Mouse (Mus musculus): Measurements from ENCODE around the gene Hes7.

Hes7 gene

DNA sequence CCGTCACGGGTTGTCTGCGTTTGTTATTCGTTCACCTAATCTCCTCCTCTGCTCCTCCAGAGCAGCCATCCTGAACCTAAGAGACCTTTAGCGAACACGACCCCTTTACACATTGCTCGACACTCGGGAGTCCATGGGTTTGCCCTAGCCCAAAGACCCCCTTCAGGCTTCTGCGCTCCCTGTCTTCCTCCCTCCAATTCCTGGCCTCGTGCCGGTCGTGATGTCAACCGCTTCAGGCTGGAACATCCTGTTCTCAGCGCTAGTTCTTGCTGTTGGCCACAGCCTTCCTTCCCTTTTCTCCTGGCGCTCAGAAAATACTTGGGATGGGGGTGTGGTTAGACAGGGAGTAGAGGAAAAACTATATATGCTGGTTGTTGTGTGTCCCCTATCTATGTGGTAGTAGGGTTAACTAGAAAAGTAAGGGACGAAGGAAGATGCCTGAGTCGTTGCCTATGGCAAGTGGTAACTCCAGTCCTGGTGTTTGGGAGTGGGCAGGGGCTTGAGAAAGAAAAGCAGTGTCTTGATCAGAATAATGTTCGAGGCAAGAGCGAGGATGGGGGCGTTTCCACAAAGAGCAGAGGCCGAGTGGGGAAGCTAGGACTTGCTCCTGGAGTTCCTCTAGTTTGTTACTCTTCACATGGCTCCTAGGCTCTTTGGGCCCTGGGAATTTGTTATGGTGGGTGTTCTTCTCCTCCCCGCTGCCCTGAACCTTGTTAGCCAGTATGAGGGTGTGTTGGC lies 20.9 kb upstream of the Hes7 start:
- in situ Hi-C loops (cut with MboI; ENCODE audit: unreplicated experiment in 2 of 2) = no loop called here

DNA sequence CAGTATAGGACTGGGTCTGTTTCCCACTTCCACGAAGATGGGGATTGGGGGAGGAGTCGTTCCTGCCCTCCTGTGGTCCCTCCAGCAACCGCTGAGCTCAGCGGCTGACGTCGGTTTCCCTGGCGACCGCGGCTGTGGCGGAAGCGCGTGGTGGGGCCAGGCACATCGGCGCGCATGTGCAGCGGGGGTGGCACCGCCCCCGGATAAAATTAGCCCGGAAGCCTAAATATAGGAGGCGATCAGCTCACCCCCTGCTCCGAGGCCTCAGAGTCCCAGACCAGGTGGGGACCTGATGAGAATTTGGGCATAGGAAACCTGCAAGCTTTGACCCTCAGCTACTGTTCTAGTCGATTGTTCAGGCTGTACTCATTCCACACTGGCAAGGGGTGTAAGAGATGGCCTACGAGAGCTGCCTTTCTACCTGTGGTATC lies 20.3 kb upstream of the Hes7 start:
- in situ Hi-C loops (cut with MboI; ENCODE audit: unreplicated experiment in 2 of 2) = no loop called here

DNA sequence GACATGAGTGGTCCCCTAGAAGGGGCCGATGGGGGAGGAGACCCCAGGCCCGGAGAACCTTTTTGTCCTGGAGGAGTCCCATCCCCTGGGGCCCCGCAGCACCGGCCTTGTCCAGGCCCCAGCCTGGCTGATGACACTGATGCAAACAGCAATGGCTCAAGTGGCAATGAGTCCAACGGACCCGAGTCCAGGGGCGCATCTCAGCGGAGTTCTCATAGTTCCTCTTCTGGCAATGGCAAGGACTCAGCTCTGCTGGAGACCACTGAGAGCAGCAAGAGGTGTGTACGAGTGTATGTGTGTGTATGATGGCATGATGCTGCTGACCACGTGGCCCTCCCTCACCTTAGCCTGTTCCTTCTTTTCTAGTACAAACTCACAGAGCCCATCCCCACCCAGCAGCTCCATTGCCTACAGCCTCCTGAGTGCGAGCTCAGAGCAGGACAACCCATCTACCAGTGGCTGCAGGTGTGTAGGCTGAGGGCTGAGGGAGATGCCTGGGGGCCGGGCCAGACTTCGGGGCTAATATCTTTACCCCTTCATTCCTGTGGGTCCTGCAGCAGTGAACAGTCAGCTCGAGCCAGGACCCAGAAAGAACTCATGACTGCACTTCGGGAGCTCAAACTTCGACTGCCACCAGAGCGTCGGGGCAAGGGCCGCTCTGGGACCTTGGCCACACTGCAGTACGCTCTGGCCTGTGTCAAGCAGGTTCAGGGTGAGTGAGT lies 19.4 kb upstream of the Hes7 start:
- in situ Hi-C loops (cut with MboI; ENCODE audit: unreplicated experiment in 2 of 2) = no loop called here

DNA sequence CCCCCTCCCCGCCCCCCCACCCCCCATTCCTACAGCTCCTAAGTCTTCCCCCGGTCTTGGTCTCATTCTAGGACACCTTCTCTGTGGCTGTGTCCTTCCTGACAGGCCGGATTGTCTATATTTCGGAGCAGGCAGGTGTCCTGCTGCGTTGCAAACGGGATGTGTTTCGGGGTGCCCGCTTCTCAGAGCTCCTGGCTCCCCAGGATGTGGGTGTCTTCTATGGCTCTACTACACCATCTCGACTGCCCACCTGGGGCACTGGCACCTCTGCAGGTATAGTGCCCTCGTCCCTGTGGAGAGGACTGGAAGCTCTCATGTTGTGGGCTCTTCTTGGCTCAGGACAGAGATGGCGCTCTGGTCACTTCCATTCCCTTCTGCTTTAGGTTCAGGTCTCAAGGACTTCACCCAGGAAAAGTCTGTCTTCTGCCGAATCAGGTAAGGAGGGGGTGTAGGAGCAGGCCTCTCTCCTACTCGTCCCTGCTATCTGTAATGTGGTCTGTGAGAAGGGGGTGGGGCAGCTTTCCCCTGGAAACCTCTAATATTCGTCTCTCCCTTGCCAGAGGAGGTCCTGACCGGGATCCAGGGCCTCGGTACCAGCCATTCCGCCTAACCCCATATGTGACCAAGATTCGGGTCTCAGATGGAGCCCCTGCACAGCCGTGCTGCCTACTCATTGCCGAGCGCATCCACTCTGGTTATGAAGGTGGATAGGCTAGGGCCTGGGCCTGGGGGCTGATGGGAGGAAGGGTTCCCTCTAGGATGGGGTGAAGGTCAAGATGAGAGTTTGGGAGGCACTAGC lies 18.4 kb upstream of the Hes7 start:
- in situ Hi-C loops (cut with MboI; ENCODE audit: unreplicated experiment in 2 of 2) = no loop called here

DNA sequence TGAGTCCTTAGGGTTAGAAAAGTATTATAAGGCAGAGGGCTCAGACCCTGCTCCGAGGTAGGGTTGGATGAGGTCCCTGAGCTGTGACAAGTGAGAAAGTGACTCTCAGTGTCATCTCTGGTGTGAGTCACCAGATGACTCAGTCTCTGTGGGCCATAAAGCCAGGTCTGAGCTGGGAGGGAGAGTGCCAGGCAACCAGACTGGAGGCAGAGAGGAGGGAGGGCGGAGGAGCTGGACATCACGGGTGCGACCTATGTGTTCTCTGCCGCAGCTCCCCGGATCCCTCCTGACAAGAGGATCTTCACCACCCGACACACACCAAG lies 17.8 kb upstream of the Hes7 start:
- in situ Hi-C loops (cut with MboI; ENCODE audit: unreplicated experiment in 2 of 2) = no loop called here

DNA sequence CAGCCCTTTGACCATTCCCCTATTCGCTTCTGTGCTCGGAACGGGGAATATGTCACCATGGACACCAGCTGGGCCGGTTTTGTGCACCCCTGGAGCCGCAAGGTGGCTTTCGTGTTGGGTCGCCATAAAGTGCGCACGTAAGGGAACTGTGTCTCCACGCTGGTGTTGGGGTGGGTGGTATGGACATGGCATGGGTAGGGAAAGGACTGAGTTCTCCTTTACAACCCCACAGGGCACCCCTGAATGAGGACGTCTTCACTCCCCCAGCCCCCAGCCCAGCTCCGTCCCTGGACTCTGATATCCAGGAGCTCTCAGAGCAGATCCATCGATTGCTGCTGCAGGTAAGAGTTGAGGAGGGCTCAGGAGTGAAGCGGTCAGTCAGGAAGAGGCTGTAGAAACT lies 17.1 kb upstream of the Hes7 start:
- in situ Hi-C loops (cut with MboI; ENCODE audit: unreplicated experiment in 2 of 2) = no loop called here

DNA sequence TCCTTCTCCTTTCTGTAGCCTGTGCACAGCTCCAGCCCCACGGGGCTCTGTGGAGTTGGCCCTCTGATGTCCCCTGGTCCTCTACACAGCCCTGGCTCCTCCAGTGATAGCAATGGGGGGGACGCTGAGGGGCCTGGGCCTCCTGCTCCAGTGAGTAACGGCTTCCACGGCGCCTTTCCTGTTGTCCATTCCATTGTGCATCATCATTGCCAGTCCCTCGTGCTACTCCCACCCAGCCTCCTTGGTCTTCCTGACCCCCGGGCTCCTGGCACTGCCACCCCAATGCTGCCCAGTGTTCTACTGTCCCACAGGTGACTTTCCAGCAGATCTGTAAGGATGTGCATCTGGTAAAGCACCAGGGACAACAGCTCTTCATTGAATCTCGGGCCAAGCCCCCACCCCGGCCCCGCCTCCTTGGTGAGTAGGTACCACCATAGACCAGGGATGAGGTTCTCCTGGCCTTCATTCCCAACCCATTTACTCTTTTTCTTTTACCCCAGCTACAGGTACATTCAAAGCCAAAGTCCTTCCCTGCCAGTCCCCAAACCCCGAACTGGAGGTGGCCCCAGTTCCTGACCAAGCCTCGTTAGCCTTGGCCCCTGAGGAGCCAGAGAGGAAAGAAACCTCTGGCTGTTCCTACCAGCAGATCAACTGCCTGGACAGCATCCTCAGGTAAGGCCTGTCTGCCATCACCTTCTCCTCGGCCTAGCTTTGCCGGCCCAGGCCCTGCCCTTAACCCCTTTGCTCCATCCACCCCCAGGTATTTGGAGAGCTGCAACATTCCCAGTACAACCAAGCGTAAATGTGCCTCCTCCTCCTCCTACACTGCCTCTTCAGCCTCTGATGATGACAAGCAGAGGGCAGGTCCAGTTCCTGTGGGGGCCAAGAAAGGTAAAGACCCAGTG lies 16.4 kb upstream of the Hes7 start:
- in situ Hi-C loops (cut with MboI; ENCODE audit: unreplicated experiment in 2 of 2) = no loop called here

DNA sequence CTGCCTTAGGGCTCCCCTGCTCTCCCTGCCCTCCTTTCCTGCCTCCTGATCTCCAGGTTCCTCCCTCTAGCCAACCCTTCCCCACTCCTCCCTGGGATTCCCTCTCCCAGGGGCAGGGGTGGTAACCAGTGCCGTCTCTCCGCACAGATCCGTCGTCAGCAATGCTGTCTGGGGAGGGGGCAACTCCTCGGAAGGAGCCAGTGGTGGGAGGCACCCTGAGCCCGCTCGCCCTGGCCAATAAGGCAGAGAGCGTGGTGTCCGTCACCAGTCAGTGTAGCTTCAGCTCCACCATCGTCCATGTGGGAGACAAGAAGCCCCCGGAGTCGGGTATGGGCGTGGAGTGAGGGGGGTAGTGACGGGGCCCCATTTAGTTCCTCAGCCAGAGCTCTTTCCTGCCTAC lies 15.7 kb upstream of the Hes7 start:
- in situ Hi-C loops (cut with MboI; ENCODE audit: unreplicated experiment in 2 of 2) = no loop called here

DNA sequence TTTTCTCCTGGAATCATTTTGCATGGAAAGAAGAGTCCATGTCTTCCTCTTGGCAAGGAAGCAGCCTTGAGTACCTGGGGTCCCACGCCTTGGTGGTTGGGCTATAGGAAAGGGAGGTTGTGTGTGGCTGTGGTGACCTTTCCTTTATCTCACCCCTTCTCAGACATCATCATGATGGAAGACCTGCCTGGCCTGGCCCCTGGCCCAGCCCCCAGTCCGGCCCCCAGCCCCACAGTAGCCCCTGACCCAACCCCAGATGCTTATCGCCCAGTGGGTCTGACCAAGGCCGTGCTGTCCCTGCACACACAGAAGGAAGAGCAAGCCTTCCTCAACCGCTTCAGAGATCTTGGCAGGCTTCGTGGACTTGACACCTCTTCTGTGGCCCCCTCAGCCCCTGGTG lies 15.0 kb upstream of the Hes7 start:
- in situ Hi-C loops (cut with MboI; ENCODE audit: unreplicated experiment in 2 of 2) = no loop called here

DNA sequence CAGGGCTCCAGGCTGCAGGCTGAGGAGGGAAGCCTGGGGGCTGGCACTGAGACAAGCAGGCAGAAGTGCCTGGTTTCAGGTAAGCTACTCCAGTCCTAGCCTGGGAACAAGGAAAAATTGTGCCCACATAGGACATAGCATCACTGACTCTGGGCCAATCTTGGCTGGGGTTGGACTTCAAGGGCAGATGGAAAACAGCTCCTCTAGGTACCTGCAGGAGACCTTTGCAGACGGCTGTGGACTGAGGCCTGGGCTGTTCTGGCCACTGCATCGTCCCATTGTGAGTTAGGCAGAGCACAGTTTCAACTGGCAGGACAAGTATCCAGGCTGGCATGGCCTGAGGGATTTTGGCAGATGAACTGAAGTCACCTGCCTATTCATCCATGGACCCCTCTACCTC lies 14.4 kb upstream of the Hes7 start:
- in situ Hi-C loops (cut with MboI; ENCODE audit: unreplicated experiment in 2 of 2) = no loop called here

DNA sequence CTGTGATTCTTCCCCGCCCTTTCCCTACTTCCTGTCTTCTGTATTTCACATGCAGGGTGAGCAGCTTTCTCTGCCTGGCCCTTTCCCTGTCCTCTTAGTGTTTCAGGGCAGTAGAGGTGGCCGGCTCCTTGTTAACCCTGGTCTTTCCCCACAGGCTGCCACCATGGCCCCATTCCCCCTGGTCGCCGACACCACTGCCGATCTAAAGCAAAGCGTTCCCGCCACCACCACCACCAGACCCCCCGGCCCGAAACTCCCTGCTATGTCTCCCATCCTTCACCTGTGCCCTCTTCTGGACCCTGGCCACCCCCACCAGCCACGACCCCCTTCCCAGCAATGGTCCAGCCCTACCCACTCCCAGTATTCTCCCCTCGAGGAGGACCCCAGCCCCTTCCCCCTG lies 13.9 kb upstream of the Hes7 start:
- in situ Hi-C loops (cut with MboI; ENCODE audit: unreplicated experiment in 2 of 2) = no loop called here

DNA sequence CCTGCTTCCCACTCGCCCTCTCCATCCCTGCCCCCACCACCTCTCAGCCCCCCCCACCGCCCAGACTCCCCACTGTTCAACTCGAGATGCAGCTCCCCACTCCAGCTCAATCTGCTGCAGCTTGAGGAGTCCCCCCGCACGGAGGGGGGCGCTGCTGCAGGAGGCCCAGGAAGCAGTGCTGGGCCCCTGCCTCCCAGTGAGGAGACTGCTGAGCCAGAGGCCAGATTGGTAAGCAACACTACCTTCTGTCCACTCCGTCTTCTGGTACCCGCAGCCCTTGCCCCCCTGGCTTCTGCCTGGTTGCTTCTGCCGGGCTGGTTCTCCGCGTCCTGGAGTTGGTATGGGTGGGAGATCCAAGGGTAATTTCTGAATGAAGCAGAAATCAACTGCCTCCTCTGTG lies 13.4 kb upstream of the Hes7 start:
- in situ Hi-C loops (cut with MboI; ENCODE audit: unreplicated experiment in 2 of 2) = no loop called here

DNA sequence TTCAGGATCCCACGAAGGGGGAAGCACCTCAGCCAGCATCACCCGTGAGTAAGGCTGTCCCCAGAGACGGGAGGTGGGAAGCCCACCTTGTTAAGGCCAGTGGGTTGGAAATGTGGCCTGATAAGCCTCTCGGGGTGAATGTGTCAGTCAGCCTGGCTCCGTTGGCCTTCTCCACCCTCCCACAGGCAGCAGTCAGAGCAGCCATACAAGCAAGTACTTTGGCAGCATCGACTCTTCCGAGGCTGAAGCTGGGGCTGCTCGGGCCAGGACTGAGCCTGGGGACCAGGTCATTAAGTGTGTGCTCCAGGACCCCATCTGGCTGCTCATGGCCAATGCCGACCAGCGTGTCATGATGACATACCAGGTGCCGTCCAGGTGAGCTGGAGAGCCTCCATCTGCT lies 12.5 kb upstream of the Hes7 start:
- in situ Hi-C loops (cut with MboI; ENCODE audit: unreplicated experiment in 2 of 2) = no loop called here

DNA sequence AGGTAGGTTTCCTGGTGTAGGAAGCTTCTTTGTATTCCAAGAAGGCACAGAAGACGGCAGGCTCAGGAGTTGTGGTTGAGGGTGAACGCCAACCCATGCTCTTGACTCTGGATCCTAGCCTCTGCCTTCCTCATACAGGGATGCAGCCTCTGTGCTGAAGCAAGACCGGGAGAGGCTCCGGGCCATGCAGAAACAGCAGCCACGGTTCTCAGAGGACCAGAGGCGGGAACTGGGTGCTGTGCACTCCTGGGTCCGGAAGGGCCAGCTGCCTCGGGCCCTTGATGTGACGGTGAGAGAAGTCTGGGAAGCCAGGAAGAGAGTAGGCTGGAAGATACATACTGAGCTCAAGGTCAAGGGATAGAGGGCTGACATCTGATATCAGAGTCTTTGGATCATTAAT lies 12.0 kb upstream of the Hes7 start:
- in situ Hi-C loops (cut with MboI; ENCODE audit: unreplicated experiment in 2 of 2) = no loop called here

DNA sequence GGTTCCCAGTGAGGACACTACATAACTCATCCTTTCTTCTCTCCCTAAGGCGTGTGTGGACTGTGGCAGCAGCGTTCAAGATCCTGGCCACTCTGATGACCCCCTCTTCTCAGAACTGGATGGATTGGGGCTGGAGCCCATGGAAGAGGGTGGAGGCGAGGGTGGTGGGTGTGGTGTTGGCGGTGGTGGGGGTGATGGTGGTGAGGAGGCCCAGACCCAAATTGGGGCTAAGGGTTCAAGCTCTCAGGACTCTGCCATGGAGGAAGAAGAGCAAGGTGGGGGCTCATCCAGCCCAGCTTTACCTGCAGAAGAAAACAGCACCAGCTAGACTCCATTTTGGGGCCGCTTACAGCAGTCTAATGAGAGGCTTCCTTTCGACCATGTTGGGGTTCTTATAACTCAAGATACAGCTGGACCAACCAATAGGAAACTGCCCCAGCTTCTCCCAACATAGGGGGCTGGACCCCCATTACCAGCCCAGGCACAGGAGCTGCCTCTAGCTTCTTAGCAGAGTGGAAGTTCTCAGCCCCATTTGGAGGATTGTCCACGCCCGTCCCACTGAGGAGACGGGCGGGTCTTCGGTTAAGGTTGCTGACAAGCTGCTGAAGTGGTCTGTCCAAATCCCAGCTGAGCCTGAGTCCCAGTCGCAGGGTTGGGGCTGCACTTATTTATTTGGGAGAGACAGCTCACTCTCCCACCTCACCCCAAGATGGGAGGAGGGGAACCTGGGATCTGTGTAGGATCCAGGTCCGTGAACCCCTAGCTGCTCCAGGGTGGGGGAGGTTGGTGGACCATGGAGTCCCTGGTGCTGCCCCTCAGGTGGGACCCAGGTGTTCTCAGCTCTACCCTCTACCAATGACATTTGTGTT lies 10.9 kb upstream of the Hes7 start:
- in situ Hi-C loops (cut with MboI; ENCODE audit: unreplicated experiment in 2 of 2) = no loop called here

DNA sequence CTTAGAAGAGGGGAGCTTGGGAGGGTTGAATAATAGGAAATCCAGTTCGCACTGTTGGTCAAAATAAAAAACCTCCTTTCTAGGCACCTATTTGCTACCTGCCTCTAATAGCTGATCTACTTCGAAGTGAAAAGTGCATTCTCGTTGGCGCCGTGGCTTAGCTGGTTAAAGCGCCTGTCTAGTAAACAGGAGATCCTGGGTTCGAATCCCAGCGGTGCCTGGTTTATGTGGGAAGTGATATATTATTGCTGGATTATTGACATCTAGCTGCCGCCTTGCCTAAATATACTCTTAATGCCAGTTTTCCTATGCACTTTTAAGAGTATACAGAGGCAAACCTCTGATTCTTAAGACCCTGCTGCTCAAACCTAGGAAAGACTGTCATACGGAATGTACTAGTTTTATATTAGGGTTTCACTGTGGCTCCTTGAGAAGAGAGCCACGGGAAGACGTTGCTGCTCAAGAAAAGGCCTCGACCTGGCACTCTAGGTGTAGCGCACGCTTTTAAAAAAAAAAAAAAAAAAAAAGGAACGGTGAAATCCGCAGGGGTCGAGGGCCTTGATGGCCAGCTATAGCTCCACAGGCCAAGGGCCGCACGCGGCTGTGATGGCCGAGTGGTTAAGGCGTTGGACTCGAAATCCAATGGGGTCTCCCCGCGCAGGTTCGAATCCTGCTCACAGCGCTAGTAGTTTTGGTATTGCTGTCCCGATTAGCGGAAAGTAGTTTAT lies 9.7 kb upstream of the Hes7 start:
- in situ Hi-C loops (cut with MboI; ENCODE audit: unreplicated experiment in 2 of 2) = no loop called here

DNA sequence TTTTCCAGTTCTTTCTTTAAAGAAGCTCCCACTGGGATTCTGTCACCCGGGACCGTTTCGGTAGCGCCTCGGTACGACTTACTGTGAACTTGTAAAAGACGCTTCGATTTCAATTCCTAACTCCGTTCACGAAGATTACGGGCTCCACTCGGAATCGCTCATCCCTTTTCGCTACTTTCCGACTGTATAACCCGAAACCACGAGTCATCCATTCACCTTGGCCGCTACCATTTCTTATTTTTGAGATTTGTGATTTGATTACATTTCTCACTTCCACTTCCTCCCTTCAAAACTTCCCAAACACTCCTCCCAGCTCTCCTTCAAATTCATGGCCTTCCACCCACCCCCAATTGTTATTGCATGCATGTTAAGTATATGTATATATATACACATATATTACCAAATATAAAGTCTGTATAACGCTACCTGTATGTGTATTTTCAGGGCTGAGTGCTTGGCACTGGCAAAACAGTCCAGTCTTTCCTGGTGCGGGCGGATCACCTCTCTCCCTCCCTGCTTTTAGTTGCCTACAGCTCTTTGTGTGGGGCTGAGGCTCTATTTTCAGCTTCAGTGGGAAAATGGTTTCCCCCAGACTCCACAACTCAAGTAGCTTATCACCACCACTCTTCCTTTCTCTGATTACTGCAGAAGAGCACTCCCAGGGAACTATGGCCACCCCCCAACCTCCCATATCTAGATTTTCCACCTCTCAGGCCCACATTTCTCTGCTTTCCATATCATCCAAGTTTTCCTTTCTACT lies 9.0 kb upstream of the Hes7 start:
- in situ Hi-C loops (cut with MboI; ENCODE audit: unreplicated experiment in 2 of 2) = no loop called here

DNA sequence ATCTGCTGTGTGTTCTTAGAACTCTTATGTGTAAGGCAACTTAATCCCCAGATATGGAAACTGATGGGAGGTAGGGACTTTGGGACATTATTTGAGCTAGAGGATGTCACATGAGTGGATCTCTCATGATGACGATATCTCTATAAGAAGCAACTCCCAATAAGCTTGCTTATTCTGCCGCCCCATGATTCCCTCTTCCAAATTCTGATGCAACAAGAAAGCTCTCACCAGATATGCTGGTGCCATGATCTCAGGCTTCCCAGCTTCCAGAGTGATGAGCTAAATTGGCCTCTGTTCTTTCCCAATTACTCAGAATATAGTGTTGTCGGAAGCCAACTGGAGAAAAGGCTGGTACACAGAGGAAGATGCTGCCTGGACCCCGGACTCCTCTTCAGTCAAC lies 8.3 kb upstream of the Hes7 start:
- in situ Hi-C loops (cut with MboI; ENCODE audit: unreplicated experiment in 2 of 2) = no loop called here

DNA sequence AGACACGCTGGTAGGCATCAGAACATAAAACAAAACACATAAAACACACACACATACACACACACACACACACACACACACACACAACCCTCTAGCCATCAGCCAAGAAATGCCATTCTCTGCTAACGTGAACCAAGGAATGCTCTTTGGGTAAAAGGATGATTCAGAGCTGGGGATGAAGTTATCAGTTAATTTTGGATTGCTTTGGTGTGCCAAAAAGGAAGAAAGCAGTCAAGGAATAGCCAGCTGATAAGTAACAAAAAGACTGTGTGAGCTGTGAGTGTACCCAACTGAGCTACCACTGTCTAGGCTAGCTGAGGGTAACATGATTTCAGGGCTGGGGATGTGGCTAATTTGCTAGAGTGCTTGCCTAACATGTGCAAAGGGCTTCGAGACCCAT lies 6.2 kb upstream of the Hes7 start:
- in situ Hi-C loops (cut with MboI; ENCODE audit: unreplicated experiment in 2 of 2) = no loop called here
